Mouse (Mus musculus) C2C12 (cell line): ENCODE data around the gene Lsm7. TPM values are rescaled to one million over a fixed set of nuclear protein-coding genes. Genes with fewer than 3 reads are reported as not detected.

Source experiments
- H3K27me3 ChIP-seq: one replicate; pipeline ENCODE4 v1.6.1; 2011; ENCODE audit not compliant: control insufficient read depth, insufficient read depth, insufficient read length
- H3K36me3 ChIP-seq: one replicate; pipeline ENCODE4 v1.6.1; 2011; ENCODE audit not compliant: control insufficient read depth, insufficient read depth
- H3K4me3 ChIP-seq: one replicate; pipeline ENCODE4 v1.5.1; 2011; ENCODE audit warnings: mild to moderate bottlenecking, control low read depth; ENCODE audit not compliant: poor library complexity, insufficient read depth, severe bottlenecking
- H3K79me2 ChIP-seq: one replicate; pipeline ENCODE4 v1.6.1; 2011; ENCODE audit not compliant: control insufficient read depth, insufficient read depth
- H3K79me3 ChIP-seq: one replicate; pipeline ENCODE4 v1.6.1; 2011; ENCODE audit warnings: low read depth, control low read depth
- H3ac ChIP-seq: one replicate; pipeline ENCODE3; 2011; ENCODE audit warnings: low read depth; ENCODE audit not compliant: control insufficient read depth, insufficient read length
- CEBPB ChIP-seq: IDR thresholded peaks from one replicate; pipeline ENCODE4 v1.6.1; 2011; ENCODE audit warnings: low read depth, mild to moderate bottlenecking, control low read depth, moderate library complexity
- CTCF ChIP-seq: IDR thresholded peaks from one replicate; pipeline ENCODE4 v1.5.1; 2011; ENCODE audit not compliant: control insufficient read depth, insufficient read depth, insufficient read length
- FOSL1 ChIP-seq: IDR thresholded peaks from one replicate; pipeline ENCODE4 v1.8.0; 2011; ENCODE audit warnings: mild to moderate bottlenecking, low read length; ENCODE audit not compliant: poor library complexity, insufficient read depth, severe bottlenecking
- MAX ChIP-seq: IDR thresholded peaks from one replicate; pipeline ENCODE4 v1.6.1; 2011; ENCODE audit warnings: mild to moderate bottlenecking, control low read depth
- MYOD1 ChIP-seq: IDR thresholded peaks from one replicate; pipeline ENCODE4 v1.6.1; 2011; ENCODE audit warnings: low read depth; ENCODE audit not compliant: control insufficient read depth, insufficient read length
- MYOG ChIP-seq: IDR thresholded peaks from one replicate; pipeline ENCODE4 v1.6.1; 2011; ENCODE audit not compliant: control insufficient read depth, insufficient read length; ENCODE audit errors: extremely low read depth
- USF1 ChIP-seq: IDR thresholded peaks from one replicate; pipeline ENCODE4 v1.6.1; 2011; ENCODE audit warnings: low read depth, mild to moderate bottlenecking, control low read depth, moderate library complexity
- polyA plus RNA-seq: library from polyadenylated mRNA; unstranded; fragments of >200 nt; fragmentation: generic; extraction: Trizol; gene quantifications from one replicate; pipeline ENCODE4 v1.2.1, GENCODE M21; 2012; ENCODE audit warnings: missing spikeins

Gene Lsm7
- polyA plus RNA-seq, 1 experiment = 297 TPM

GRCm38 (mm10) chr10:80856267-80856666, 1.3 kb upstream of the Lsm7 start:
- peak; percentile 31 for TF ChIP-seq USF1
- no peak for TF ChIP-seq MYOD1
- no peak for TF ChIP-seq FOSL1
- TF ChIP-seq CEBPB = no peak
- TF ChIP-seq MAX = peak; percentile 94
- TF ChIP-seq CTCF = no peak
- no peak for TF ChIP-seq MYOG
- peaks cover 21% of the 10 kb centered on the region for H3K36me3 ChIP-seq
- H3K79me3 ChIP-seq = peaks cover 35% of the 10 kb centered on the region
- peaks cover 73% of the 10 kb centered on the region for H3K79me2 ChIP-seq
- H3K4me3 ChIP-seq = peak overlapping the region; percentile 98
- no peak overlapping the region for H3ac ChIP-seq
- no peaks in the 10 kb centered on the region for H3K27me3 ChIP-seq

GRCm38 (mm10) chr10:80855749-80856073, 702 bp upstream of the Lsm7 start:
- H3K27me3 ChIP-seq = no peaks in the 10 kb centered on the region
- peaks cover 27% of the 10 kb centered on the region for H3K36me3 ChIP-seq
- peak overlapping the region; percentile 80 for H3ac ChIP-seq
- no peak for TF ChIP-seq MYOG
- TF ChIP-seq USF1 = no peak
- TF ChIP-seq FOSL1 = no peak
- TF ChIP-seq CTCF = no peak
- no peak for TF ChIP-seq MYOD1
- TF ChIP-seq MAX = no peak
- no peak for TF ChIP-seq CEBPB
- peaks cover 35% of the 10 kb centered on the region for H3K79me3 ChIP-seq
- peaks cover 73% of the 10 kb centered on the region for H3K79me2 ChIP-seq
- H3K4me3 ChIP-seq = peak overlapping the region; percentile 98

- Histone ChIP-seq H3K79me2 (peaks cover 9% of the 10 kb centered on the region), H3K79me3 (peaks cover 6% of the 10 kb centered on the region), H3ac (no peak overlapping the region), H3K4me3 (no peak overlapping the region), H3K27me3 (peaks cover 20% of the 10 kb centered on the region), H3K36me3 (peaks cover 28% of the 10 kb centered on the region)
- TF ChIP-seq CTCF (no peak), USF1 (peak; percentile 20)
These were observed 6.4 kb downstream of the Lsm7 start for GRCm38 (mm10) chr10:80848571-80848970.

- Histone ChIP-seq H3ac (no peak overlapping the region), H3K4me3 (no peak overlapping the region), H3K27me3 (peaks cover 41% of the 10 kb centered on the region), H3K36me3 (peaks cover 3% of the 10 kb centered on the region), H3K79me3 (no peaks in the 10 kb centered on the region), H3K79me2 (no peaks in the 10 kb centered on the region)
- TF ChIP-seq MYOG (no peak), FOSL1 (no peak), MAX (no peak), CTCF (no peak), USF1 (no peak), MYOD1 (no peak), CEBPB (no peak)
These were observed 9.3 kb downstream of the Lsm7 start for GRCm38 (mm10) chr10:80845732-80846131.

GRCm38 (mm10) chr10:80845055-80845693, 9.8 kb downstream of the Lsm7 start:
- no peak overlapping the region for H3K4me3 ChIP-seq
- TF ChIP-seq MYOD1 (no peak), CTCF (no peak), USF1 (no peak), MYOG (no peak), CEBPB (no peak), MAX (no peak), FOSL1 (no peak)
- no peaks in the 10 kb centered on the region for H3K79me2 ChIP-seq
- no peaks in the 10 kb centered on the region for H3K36me3 ChIP-seq
- peaks cover 41% of the 10 kb centered on the region for H3K27me3 ChIP-seq
- H3K79me3 ChIP-seq = no peaks in the 10 kb centered on the region
- H3ac ChIP-seq = no peak overlapping the region
